ENCODE assay signal across 27 mouse cellular contexts in genomic region chr2:35264095-35264494, GRCm38 (mm10). TPM values are rescaled to one million over a fixed set of nuclear protein-coding genes. Genes with fewer than 3 reads are reported as not detected.
DNase-seq lines count a peak whose midpoint lies in the region; ATAC-seq and TF ChIP-seq lines count a peak whose summit lies in the region.
"Had no signal": no experiment of that assay in that cellular context is flagged by ENCODE, and none has a peak within 500 bp of the region (broad histone marks: within the 10 kb centered on the region; RNA-seq: fewer than 3 reads in every experiment).

No protein-coding gene starts in this region.

- peak overlapping the region; percentile 34; the same call in 1 of the 2 replicates for H3K27ac ChIP-seq in lung, postnatal 0 days (ENCODE audit: low read length)
- H3K27ac ChIP-seq in MEL (ENCODE audit: control insufficient read depth, low read depth, low read length), result peak overlapping the region; percentile 26
- H3K27ac ChIP-seq: forebrain, embryonic 13.5 days; hindbrain, embryonic 10.5 days; hindbrain, embryonic 13.5 days; intestine, embryonic 15.5 days had no signal

- no peaks in the 10 kb centered on the region for H3K36me3 ChIP-seq in lung, postnatal 0 days (ENCODE audit: insufficient read depth, low read length)
- H3K36me3 ChIP-seq in MEL (ENCODE audit: control insufficient read depth in 1 of 2, insufficient read depth in 2 of 2, low read length in 2 of 2), result peaks cover 0 to 27% of the 10 kb centered on the region in 2 experiments; a peak in 2 of 4 replicates
- H3K36me3 ChIP-seq: embryonic facial prominence, embryonic 12.5 days; embryonic facial prominence, embryonic 15.5 days; hindbrain, embryonic 10.5 days; hindbrain, embryonic 13.5 days; intestine, embryonic 15.5 days had no signal

- no peaks in the 10 kb centered on the region for H3K27me3 ChIP-seq in lung, postnatal 0 days (replicated peaks; ENCODE audit: insufficient read depth, low read length)
- H3K27me3 ChIP-seq in MEL (ENCODE audit: control insufficient read depth in 1 of 2, insufficient read depth in 2 of 2, low read length in 2 of 2), result no peaks in the 10 kb centered on the region
- H3K27me3 ChIP-seq: embryonic facial prominence, embryonic 12.5 days; embryonic facial prominence, embryonic 15.5 days; forebrain, embryonic 13.5 days; intestine, embryonic 15.5 days; Patski had no signal

- H3K9me3 ChIP-seq in lung, postnatal 0 days (ENCODE audit: low read length), result no peaks in the 10 kb centered on the region
- no peaks in the 10 kb centered on the region for H3K9me3 ChIP-seq in MEL (replicated peaks; ENCODE audit: insufficient read depth, low read length)
- H3K9me3 ChIP-seq: embryonic facial prominence, embryonic 12.5 days; embryonic facial prominence, embryonic 15.5 days; forebrain, embryonic 13.5 days; hindbrain, embryonic 10.5 days; hindbrain, embryonic 13.5 days; intestine, embryonic 15.5 days had no signal

- no peak for ATAC-seq in lung, postnatal 0 days
- ATAC-seq in common myeloid progenitor, adult 5-6 weeks (replicated peaks; ENCODE audit: low read depth, poor library complexity, severe bottlenecking), result peak; percentile 36; the same call in 1 of the 2 replicates
- peak; percentile 65 for ATAC-seq in megakaryocyte-erythroid progenitor cell, adult 5-6 weeks (replicated peaks; ENCODE audit: low FRiP score, low TSS enrichment, poor library complexity, severe bottlenecking)
- ATAC-seq: forebrain, embryonic 13.5 days; forebrain, embryonic 16.5 days; hindbrain, embryonic 16.5 days; intestine, embryonic 15.5 days; Patski had no signal

- no peak for TF ChIP-seq RAD21 in MEL (IDR thresholded peaks at IDR 0.05; ENCODE audit: low read depth, low read length)

- H3K79me2 ChIP-seq in MEL (ENCODE audit: control insufficient read depth, insufficient read depth, low read length, poor library complexity), result no peaks in the 10 kb centered on the region

- no peak for TF ChIP-seq EP300 in lung, postnatal 0 days (IDR thresholded peaks at IDR 0.05)
- TF ChIP-seq EP300 in MEL (IDR thresholded peaks at IDR 0.05; ENCODE audit: low read depth in 1 of 2, low read length in 2 of 2), result peak; percentile 41 to 59; a peak in 3 of 4 replicates

- H3K4me3 ChIP-seq in lung, postnatal 0 days (ENCODE audit: low read depth, low read length), result no peak overlapping the region
- no peak overlapping the region for H3K4me3 ChIP-seq in MEL (ENCODE audit: control insufficient read depth in 1 of 2, insufficient read depth in 1 of 2, low read depth in 2 of 2, low read length in 2 of 2)
- H3K4me3 ChIP-seq: embryonic facial prominence, embryonic 12.5 days; embryonic facial prominence, embryonic 15.5 days; erythroblast, embryonic 14.5 days; forebrain, embryonic 13.5 days; hindbrain, embryonic 10.5 days; hindbrain, embryonic 13.5 days; intestine, embryonic 15.5 days had no signal

- DNase-seq in lung, postnatal 0 days (ENCODE audit: low spot score), result no peak
- DNase-seq in lung, postnatal 14 days, result no peak
- DNase-seq in MEL (ENCODE audit: low read depth, low spot score), result peak; percentile 81
- DNase-seq in spleen, adult 18-20 months, result no peak
- DNase-seq in right cerebral cortex, postnatal 14 days, result no peak
- no peak for DNase-seq in kidney, postnatal 14 days
- DNase-seq: adrenal gland, postnatal 10 days; adrenal gland, postnatal 36 days; cerebellum, adult 18-20 months; cerebellum, adult 9-10 months; cerebellum, postnatal 14 days; gastrocnemius, postnatal 10 days; gastrocnemius, postnatal 36 days; heart, postnatal 36 days had no signal

- no peak for TF ChIP-seq CTCF in lung, postnatal 0 days (IDR thresholded peaks at IDR 0.05)
- TF ChIP-seq CTCF in MEL (IDR thresholded peaks at IDR 0.05 in 2 of 3, conservative IDR thresholded peaks at IDR 0.05 in 1 of 3; ENCODE audit: control insufficient read depth in 1 of 3, insufficient read depth in 1 of 3, low read depth in 2 of 3, low read length in 3 of 3, poor library complexity in 1 of 3, severe bottlenecking in 1 of 3), result no peak

- TF ChIP-seq POLR2A in MEL (IDR thresholded peaks at IDR 0.05; ENCODE audit: control insufficient read depth in 1 of 2, insufficient read depth in 1 of 2, low read depth in 1 of 2, low read length in 2 of 2, poor library complexity in 1 of 2), result no peak

- peaks cover 18% of the 10 kb centered on the region for H3K4me1 ChIP-seq in lung, postnatal 0 days (ENCODE audit: insufficient read depth, low read depth, low read length)
- peaks cover 14 to 26% of the 10 kb centered on the region in 2 experiments for H3K4me1 ChIP-seq in MEL (ENCODE audit: control insufficient read depth in 1 of 2, insufficient read depth in 2 of 2, low read length in 2 of 2)
- H3K4me1 ChIP-seq: forebrain, embryonic 13.5 days had no signal

- WGBS in lung, postnatal 0 days, result 32% methylated on average over 1 of the region's 1 CpGs

- no peak overlapping the region for H3K4me2 ChIP-seq in lung, postnatal 0 days (replicated peaks; ENCODE audit: low read depth, low read length)
- H3K4me2 ChIP-seq: embryonic facial prominence, embryonic 12.5 days; embryonic facial prominence, embryonic 15.5 days; forebrain, embryonic 13.5 days; heart, embryonic 11.5 days; hindbrain, embryonic 13.5 days; intestine, embryonic 15.5 days had no signal

- H3K9ac ChIP-seq in lung, postnatal 0 days (replicated peaks; ENCODE audit: low read depth), result no peak overlapping the region
- H3K9ac ChIP-seq in MEL (ENCODE audit: control insufficient read depth, low read depth, low read length, poor library complexity, severe bottlenecking), result no peak overlapping the region
- H3K9ac ChIP-seq: embryonic facial prominence, embryonic 12.5 days; embryonic facial prominence, embryonic 15.5 days; forebrain, embryonic 13.5 days; hindbrain, embryonic 13.5 days; intestine, embryonic 15.5 days had no signal

TF ChIP-seq in MEL, 35 proteins besides CTCF, POLR2A, EP300 and RAD21:
- no peak for TF ChIP-seq NELFE (IDR thresholded peaks at IDR 0.05; ENCODE audit: low read depth, low read length)
- no peak for TF ChIP-seq ZC3H11A (IDR thresholded peaks at IDR 0.05; ENCODE audit: low read depth, low read length)
- TF ChIP-seq CHD1 (IDR thresholded peaks at IDR 0.05; ENCODE audit: low read depth, low read length), result no peak
- TF ChIP-seq MAFK (IDR thresholded peaks at IDR 0.05; ENCODE audit: borderline replicate concordance, low read depth, low read length), result peak; percentile 51; the same call in 1 of the 2 replicates
- no peak; the same call in 1 of the 2 replicates for TF ChIP-seq SIN3A (IDR thresholded peaks at IDR 0.05; ENCODE audit: low read length)
- peak; percentile 70 for TF ChIP-seq TCF12 (IDR thresholded peaks at IDR 0.05; ENCODE audit: low read depth, low read length)
- TF ChIP-seq KAT2A (conservative IDR thresholded peaks at IDR 0.05; ENCODE audit: low read depth, low read length), result 0 out of 2 replicates have a peak, but pooled peaks have one; percentile 17
- peak; percentile 35; the same call in 1 of the 2 replicates for TF ChIP-seq MXI1 (IDR thresholded peaks at IDR 0.05; ENCODE audit: low read depth, low read length)
- no peak for TF ChIP-seq MYB (IDR thresholded peaks at IDR 0.05; ENCODE audit: low read depth, low read length)
- TF ChIP-seq GATA1 (IDR thresholded peaks at IDR 0.05; ENCODE audit: low read depth, low read length), result peak; percentile 71
- peak; percentile 67 for TF ChIP-seq TAL1 (IDR thresholded peaks at IDR 0.05; ENCODE audit: low read length)
- TF ChIP-seq MYC (IDR thresholded peaks at IDR 0.05; ENCODE audit: low read depth, low read length), result peak; percentile 66; the same call in 1 of the 2 replicates
- peak; percentile 67; the same call in 1 of the 2 replicates for TF ChIP-seq BHLHE40 (IDR thresholded peaks at IDR 0.05; ENCODE audit: borderline replicate concordance, low read depth, low read length)
- no peak for TF ChIP-seq USF2 (IDR thresholded peaks at IDR 0.05; ENCODE audit: borderline replicate concordance in 1 of 2, insufficient read depth in 1 of 2, low read depth in 1 of 2, low read length in 2 of 2)
- TF ChIP-seq RCOR1 (IDR thresholded peaks at IDR 0.05; ENCODE audit: low read depth, low read length), result peak; percentile 11; the same call in 1 of the 2 replicates
- TF ChIP-seq GABPA (IDR thresholded peaks at IDR 0.05; ENCODE audit: low read depth, low read length), result peak; percentile 62; the same call in 1 of the 2 replicates
- 0 out of 2 replicates have a peak, but pooled peaks have one; percentile 16 for TF ChIP-seq MAZ (IDR thresholded peaks at IDR 0.05; ENCODE audit: low read depth, low read length)
- no peak for TF ChIP-seq E2F4 (IDR thresholded peaks at IDR 0.05; ENCODE audit: borderline replicate concordance, low read depth, low read length)
- TF ChIP-seq ETS1 (IDR thresholded peaks at IDR 0.05; ENCODE audit: low read depth, low read length), result peak; percentile 82
- no peak for TF ChIP-seq ZKSCAN1 (IDR thresholded peaks at IDR 0.05; ENCODE audit: low read depth, low read length)

RNA-seq across cellular contexts. Expression of gene Gsn, which starts 7.9 kb away (rescaled TPM):
- 956 and 1,007 TPM in 2 replicates for polyA plus RNA-seq in lung, postnatal 0 days (2015; fragmentation: Nextera tagmentation; extraction: Ambion mirVana)
- total RNA-seq in MEL (2012; rRNA removed), result 6.0 and 8.0 TPM in 2 replicates
- 1 to 10 TPM in 1 of 2 experiments, not detected in 1; 8.2 TPM for polyA plus RNA-seq in MEL (2012; ENCODE audit: insufficient read depth in 1 of 2, insufficient read length in 2 of 2, low read depth in 1 of 2, low replicate concordance in 2 of 2, missing spikeins in 1 of 2)
- 8.9 and 9.7 TPM in 2 replicates for total RNA-seq in common myeloid progenitor, adult 5-6 weeks (2017)
- total RNA-seq in megakaryocyte-erythroid progenitor cell, adult 5-6 weeks (2014; fragmentation: Nextera tagmentation), result 15.8 and 16.1 TPM in 2 replicates
- total RNA-seq in megakaryocyte-erythroid progenitor cell, adult 5-6 weeks (2017), result 3.7 and 5.2 TPM in 2 replicates
